Mouse (Mus musculus) forebrain, embryonic 15.5 days (tissue): ENCODE data around the gene Taf3. TPM values are rescaled to one million over a fixed set of nuclear protein-coding genes. Genes with fewer than 3 reads are reported as not detected.

Source experiments
- polyA plus RNA-seq: library from polyadenylated mRNA; unstranded; fragments of >200 nt; fragmentation: Nextera tagmentation; extraction: Ambion mirVana; gene quantifications from 2 replicates; pipeline ENCODE4 v1.2.1, GENCODE M21; 2015

The Taf3 gene
- polyA plus RNA-seq, 1 experiment from 2014 or later, result 15.8 TPM

Other genes with a start within 250 kb of the Taf3 start
- gene 4930412O13Rik, start 167.3 kb downstream of the Taf3 start, polyA plus RNA-seq, result not detected in 2 replicates
- not detected in 2 replicates for gene 9230102O04Rik, start 159.1 kb downstream of the Taf3 start, polyA plus RNA-seq
- 1.1 and 2.3 TPM in 2 replicates for gene Gata3, start 158.6 kb downstream of the Taf3 start, polyA plus RNA-seq
- 519 and 533 TPM in 2 replicates for gene Atp5c1, start 31.9 kb upstream of the Taf3 start, polyA plus RNA-seq
- gene Kin, start 32.0 kb upstream of the Taf3 start, polyA plus RNA-seq, result 39.3 and 40.7 TPM in 2 replicates
- 1.4 and 1.7 TPM in 2 replicates for gene Itih2, start 82.8 kb upstream of the Taf3 start, polyA plus RNA-seq
- 3.3 and 3.5 TPM in 2 replicates for gene Itih5, start 105.0 kb upstream of the Taf3 start, polyA plus RNA-seq